Mouse (Mus musculus) hindbrain, embryonic 10.5 days (tissue): ENCODE measurements at regions not wholly inside any gene's neighbourhood (a gene's known extent, or its start where the extent isn't known, plus 50 kb on each side); places are given as distances from the start of the nearest gene placed in this dataset.

Source experiments
- DNase-seq: peaks from one replicate; pipeline ENCODE4 v3.0.0-alpha.2; 2017; ENCODE audit warnings: low spot score
- H3K27ac ChIP-seq: fragments of 300-500 bp; sonication (generic); 2 replicates; pipeline ENCODE4 v1.5.1; 2016; ENCODE audit warnings: mild to moderate bottlenecking, moderate library complexity
- H3K27me3 ChIP-seq: fragments of 300-500 bp; sonication (generic); 2 replicates; pipeline ENCODE4 v1.6.1; 2016; ENCODE audit warnings: mild to moderate bottlenecking; ENCODE audit not compliant: poor library complexity, insufficient read depth, severe bottlenecking
- H3K36me3 ChIP-seq: fragments of 300-500 bp; sonication (generic); 2 replicates; pipeline ENCODE4 v1.6.1; 2016; ENCODE audit warnings: mild to moderate bottlenecking, moderate library complexity
- H3K4me1 ChIP-seq: fragments of 300-500 bp; sonication (generic); replicated peaks from 2 replicates; pipeline ENCODE4 v1.6.1; 2016; ENCODE audit warnings: mild to moderate bottlenecking
- H3K4me3 ChIP-seq: fragments of 300-500 bp; sonication (generic); 2 replicates; pipeline ENCODE4 v1.5.1; 2016; ENCODE audit warnings: mild to moderate bottlenecking, moderate library complexity
- H3K9me3 ChIP-seq: fragments of 300-500 bp; sonication (generic); 2 replicates; pipeline ENCODE4 v1.6.1; 2016; ENCODE audit warnings: mild to moderate bottlenecking, moderate library complexity
- WGBS: fragments of 180-500 bp; shearing (Covaris S2); methylation state at CpG from one replicate; pipeline ENCODE4 v1.1.7; 2016; 5-methylcytosine and 5-hydroxymethylcytosine counted together

DNA sequence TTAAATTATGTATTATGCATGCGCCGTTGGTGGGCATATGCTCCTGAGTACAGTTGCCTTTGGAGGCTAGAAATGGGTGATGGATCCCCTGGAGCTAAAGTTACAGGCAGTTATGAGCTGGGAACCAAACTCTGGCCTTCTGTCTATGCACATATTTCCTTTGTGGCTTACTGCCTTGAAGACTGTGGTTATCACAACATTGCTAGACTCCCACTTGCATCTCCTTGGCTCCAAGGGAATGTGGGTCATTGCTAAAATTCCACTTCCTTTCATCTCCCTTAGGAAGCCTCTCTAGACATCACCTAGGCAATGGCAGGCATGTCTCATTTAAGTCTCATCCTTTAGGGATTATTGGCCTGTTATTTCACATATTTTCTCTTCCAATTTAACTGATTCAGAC is 622.4 kb upstream of the Frg1 start:
- Histone ChIP-seq H3K36me3 (no peaks in the 10 kb centered on the region), H3K4me3 (no peak overlapping the region), H3K27me3 (no peaks in the 10 kb centered on the region), H3K4me1 (no peaks in the 10 kb centered on the region), H3K27ac (no peak overlapping the region), H3K9me3 (no peaks in the 10 kb centered on the region)
- 94% methylated on average over 2 of the region's 2 CpGs for WGBS
- DNase-seq: no peak

DNA sequence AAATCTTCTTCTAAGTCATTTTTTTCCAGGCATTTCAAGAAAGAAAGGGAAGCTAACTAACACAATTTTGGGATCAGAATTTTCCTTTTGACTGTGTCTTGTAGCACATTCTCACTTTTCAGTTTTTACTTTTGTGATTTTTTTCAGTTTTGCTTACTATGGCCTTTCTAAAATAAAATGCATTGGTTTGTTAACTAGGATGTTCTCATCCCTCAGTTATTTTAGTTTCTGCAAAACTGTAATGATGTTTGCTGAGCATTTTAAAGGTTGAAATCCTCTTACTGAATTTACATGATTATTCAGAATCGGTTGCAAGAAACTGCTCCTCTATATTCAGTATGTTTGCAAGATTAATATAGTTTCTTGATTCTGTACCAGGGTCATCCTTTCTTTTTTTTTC is 610.1 kb upstream of the Frg1 start:
- Histone ChIP-seq H3K36me3 (no peaks in the 10 kb centered on the region), H3K4me1 (no peaks in the 10 kb centered on the region), H3K9me3 (no peaks in the 10 kb centered on the region), H3K4me3 (no peak overlapping the region), H3K27me3 (no peaks in the 10 kb centered on the region), H3K27ac (no peak overlapping the region)
- no peak for DNase-seq
- 89% methylated on average over 1 of the region's 1 CpGs for WGBS

DNA sequence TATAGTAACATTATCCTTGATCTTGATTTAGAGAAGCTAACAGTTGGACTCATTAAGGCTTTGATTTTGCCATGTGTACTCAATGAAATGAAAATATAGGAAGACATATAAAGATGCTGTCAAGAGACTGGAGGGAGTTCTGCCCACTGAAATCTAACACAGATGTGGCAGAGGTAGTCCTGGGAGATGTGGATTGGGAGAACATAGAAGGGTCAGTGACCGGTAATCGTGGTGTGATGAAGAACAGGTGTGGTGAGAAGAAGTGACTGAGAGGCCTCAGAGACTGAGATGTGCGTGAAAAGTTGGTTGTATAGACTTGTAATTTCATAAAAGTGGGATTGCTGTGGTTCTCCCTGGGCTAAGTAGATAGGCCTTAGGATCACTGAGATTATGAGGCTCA is 600.9 kb upstream of the Frg1 start:
- Histone ChIP-seq H3K4me3 (no peak overlapping the region), H3K9me3 (no peaks in the 10 kb centered on the region), H3K27ac (no peak overlapping the region), H3K36me3 (no peaks in the 10 kb centered on the region), H3K4me1 (no peaks in the 10 kb centered on the region), H3K27me3 (no peaks in the 10 kb centered on the region)
- WGBS: 77% methylated on average over 3 of the region's 3 CpGs
- no peak for DNase-seq

DNA sequence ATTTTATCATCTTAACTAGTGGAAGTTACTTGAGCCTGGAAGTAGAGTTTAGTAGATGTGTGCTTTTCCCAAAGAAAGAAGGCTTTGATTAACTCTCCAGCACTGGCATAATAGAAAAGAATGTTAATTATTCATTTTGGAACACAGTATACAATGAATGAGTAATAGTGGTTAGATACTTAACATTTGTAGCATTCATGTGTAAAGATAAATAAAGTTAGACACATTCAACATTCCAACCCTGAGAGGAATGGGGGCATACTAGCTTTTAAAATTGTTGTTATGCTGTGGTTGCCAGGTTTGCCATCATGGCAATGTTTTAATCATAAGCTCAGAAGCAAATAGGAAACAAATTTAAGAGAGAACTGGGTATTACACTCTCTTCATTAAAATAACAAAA is 586.3 kb upstream of the Frg1 start:
- Histone ChIP-seq H3K36me3 (no peaks in the 10 kb centered on the region), H3K4me3 (no peak overlapping the region), H3K9me3 (no peaks in the 10 kb centered on the region), H3K4me1 (no peaks in the 10 kb centered on the region), H3K27me3 (no peaks in the 10 kb centered on the region), H3K27ac (no peak overlapping the region)
- no peak for DNase-seq

DNA sequence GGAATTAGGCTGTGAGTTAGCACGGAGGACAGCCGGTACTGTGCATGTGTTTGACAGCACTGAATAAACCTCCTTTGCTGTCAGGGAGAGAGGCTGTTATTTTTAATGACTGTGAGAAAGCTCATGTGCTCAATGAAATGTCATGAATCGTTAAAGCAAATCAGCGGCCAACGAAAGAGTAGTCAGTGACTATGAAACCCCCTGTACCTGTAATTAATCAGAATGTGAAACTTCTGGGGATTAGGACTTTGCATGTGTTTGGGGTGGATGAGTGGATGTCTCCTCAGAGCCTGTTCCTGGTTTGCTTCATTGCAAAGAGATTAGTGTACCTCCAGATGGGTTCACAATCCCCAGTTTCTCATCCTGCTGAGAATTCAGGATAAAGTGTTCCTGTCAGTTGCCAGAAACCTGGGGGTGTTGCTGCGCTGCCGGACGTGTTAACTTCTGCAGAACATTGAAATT is 572.2 kb upstream of the Frg1 start:
- Histone ChIP-seq H3K9me3 (no peaks in the 10 kb centered on the region), H3K36me3 (no peaks in the 10 kb centered on the region), H3K27ac (no peak overlapping the region), H3K4me1 (no peaks in the 10 kb centered on the region), H3K4me3 (no peak overlapping the region), H3K27me3 (no peaks in the 10 kb centered on the region)
- 87% methylated on average over 8 of the region's 8 CpGs for WGBS
- no peak for DNase-seq

DNA sequence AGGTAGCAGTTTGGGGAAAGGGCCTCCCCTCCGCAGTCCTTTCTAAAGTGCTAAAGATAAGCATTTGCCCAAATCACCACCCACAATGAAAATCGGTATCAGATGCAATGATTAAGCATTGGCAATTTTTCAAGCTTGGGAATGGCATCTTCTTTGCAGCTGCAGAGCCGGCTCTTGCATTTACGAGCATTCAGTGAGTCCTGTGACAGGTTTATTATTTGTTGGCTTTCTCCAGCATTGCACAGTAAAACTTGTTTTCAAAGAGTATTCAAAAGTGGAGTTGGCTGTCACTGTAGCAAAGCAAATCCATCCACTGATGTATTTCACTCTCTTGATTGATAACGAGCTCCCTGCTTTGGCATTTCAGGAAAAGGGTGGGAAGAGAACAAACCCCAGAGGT is 571.3 kb upstream of the Frg1 start:
- H3K36me3 ChIP-seq: no peaks in the 10 kb centered on the region
- no peak for DNase-seq
- no peak overlapping the region for H3K4me3 ChIP-seq
- 85% methylated on average over 5 of the region's 5 CpGs for WGBS
- no peaks in the 10 kb centered on the region for H3K9me3 ChIP-seq
- no peaks in the 10 kb centered on the region for H3K4me1 ChIP-seq
- no peaks in the 10 kb centered on the region for H3K27me3 ChIP-seq
- no peak overlapping the region for H3K27ac ChIP-seq

DNA sequence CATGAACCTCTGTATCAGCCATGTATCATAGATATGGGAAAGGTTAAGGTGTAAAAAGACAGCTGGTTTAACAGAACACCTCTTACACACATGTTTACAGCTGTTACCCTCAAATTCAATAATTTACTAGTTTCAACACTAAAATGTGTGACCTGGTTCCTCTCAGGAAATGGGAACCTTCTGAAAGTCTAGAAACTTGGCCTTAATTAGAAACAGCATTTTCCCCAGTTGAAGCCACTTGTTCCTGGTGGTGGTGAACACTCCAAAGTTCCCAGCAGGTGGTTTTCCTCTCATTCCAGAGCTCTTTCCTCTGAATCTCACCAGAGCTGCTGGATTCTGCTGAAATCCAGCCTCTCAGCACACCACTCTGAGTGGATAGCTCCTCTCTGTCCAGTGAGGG is 570.5 kb upstream of the Frg1 start:
- Histone ChIP-seq H3K9me3 (no peaks in the 10 kb centered on the region), H3K27ac (no peak overlapping the region), H3K27me3 (no peaks in the 10 kb centered on the region), H3K4me1 (no peaks in the 10 kb centered on the region), H3K36me3 (no peaks in the 10 kb centered on the region), H3K4me3 (no peak overlapping the region)
- DNase-seq: no peak

DNA sequence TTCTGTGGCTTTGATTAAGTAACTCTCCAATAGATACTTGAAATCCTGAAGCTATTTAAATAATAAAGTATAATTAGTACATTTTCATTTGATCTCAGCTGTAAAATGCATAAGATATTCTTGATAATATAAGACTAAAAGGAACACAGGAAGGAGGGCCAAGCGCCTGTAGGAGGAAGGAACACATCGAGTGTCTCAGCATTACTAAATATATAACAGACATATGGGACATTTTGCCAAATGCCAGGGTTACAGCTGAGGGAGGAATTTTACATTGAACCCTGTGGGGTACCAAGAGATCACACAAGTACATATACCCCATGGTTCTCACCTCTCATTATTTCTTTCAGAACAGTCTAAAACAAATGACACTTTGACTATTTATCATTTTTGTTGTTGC is 555.5 kb upstream of the Frg1 start:
- H3K36me3 ChIP-seq: no peaks in the 10 kb centered on the region
- no peak overlapping the region for H3K27ac ChIP-seq
- no peak overlapping the region for H3K4me3 ChIP-seq
- no peaks in the 10 kb centered on the region for H3K4me1 ChIP-seq
- H3K9me3 ChIP-seq: no peaks in the 10 kb centered on the region
- no peak for DNase-seq
- 91% methylated on average over 2 of the region's 2 CpGs for WGBS
- no peaks in the 10 kb centered on the region for H3K27me3 ChIP-seq

DNA sequence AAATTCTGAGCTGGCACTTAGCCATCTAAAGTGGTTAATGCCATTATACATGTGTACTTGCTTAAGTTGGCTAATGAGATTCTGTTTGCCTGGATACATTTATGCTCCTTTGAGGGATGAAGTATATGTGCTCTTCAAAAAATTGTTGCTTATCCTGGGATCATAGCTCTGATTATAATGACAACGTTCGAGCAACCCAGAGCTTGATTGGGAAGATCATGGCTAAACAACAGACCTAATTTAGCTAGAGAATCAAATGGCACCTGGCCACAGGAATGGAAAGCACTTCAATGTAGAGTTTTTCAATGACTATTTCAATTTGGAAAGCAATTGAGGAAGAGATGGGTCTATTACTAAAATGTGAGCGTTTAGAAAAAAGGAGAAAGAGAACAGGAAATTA is 553.7 kb upstream of the Frg1 start:
- H3K9me3 ChIP-seq: no peaks in the 10 kb centered on the region
- H3K27me3 ChIP-seq: no peaks in the 10 kb centered on the region
- no peak for DNase-seq
- H3K4me3 ChIP-seq: no peak overlapping the region
- H3K36me3 ChIP-seq: no peaks in the 10 kb centered on the region
- H3K4me1 ChIP-seq: no peaks in the 10 kb centered on the region
- 91% methylated on average over 3 of the region's 3 CpGs for WGBS
- no peak overlapping the region for H3K27ac ChIP-seq

DNA sequence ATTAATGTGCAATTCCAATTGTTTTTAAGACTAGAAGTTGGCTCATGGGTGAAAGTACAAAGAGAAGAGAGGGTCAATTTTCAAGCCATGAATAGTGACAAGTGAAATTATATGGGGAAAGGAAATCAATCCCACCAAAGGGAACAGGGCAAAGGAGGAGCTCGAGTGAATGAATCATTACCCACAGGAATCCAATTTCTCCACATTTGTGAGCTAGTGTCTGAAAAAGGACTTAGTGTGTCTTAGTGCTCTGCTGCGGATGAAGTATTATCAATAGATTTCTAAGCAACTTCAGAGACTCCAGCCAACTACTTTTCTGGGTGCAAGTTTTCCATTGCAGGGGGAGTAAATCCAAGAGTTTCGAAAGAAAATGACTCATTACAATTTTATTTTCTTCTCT is 552.5 kb upstream of the Frg1 start:
- 84% methylated on average over 3 of the region's 3 CpGs for WGBS
- no peak for DNase-seq
- Histone ChIP-seq H3K27ac (no peak overlapping the region), H3K4me3 (no peak overlapping the region), H3K27me3 (no peaks in the 10 kb centered on the region), H3K4me1 (no peaks in the 10 kb centered on the region), H3K9me3 (no peaks in the 10 kb centered on the region), H3K36me3 (no peaks in the 10 kb centered on the region)

DNA sequence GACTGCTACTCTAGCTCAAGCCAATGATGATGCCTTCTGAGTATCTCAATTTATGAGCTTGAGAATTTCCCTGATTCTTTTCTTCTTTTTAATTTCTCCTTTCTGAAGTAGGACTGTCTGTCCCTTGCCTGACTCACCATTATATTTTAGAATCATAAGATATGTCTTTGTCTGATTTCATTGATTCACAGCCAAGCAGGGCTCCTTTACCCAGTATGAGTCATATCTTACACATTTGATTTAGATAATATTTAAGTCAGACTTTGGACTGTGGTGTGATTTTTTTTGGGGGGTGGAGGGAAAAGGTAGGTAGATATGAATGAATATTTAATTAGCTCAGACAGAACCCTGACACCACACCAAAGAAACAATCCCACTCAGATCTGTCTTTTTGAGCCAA is 547.2 kb upstream of the Frg1 start:
- Histone ChIP-seq H3K4me1 (no peaks in the 10 kb centered on the region), H3K27me3 (no peaks in the 10 kb centered on the region), H3K9me3 (no peaks in the 10 kb centered on the region), H3K4me3 (no peak overlapping the region), H3K36me3 (no peaks in the 10 kb centered on the region), H3K27ac (no peak overlapping the region)
- DNase-seq: no peak

DNA sequence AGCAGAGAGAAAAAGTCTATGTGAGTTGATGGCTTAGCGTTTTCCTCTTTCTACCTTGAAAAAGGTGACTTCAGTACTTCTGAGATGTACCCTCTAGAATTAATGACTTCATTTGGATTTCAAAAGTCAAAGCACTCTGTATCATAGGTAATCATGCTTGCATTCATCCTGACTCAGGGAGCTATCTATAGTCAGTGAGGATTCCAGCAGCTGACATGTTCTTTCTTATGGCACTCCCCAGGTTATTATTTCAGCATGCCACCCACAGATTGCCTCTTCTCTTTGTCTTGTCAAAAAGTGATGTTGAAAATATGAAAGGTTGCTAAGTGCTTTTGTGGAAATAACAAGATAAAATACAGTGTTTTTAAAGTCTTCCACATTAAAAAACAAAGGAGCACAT is 540.0 kb upstream of the Frg1 start:
- WGBS: 92% methylated on average over 1 of the region's 1 CpGs
- no peak overlapping the region for H3K27ac ChIP-seq
- no peaks in the 10 kb centered on the region for H3K9me3 ChIP-seq
- H3K4me3 ChIP-seq: no peak overlapping the region
- H3K4me1 ChIP-seq: no peaks in the 10 kb centered on the region
- H3K27me3 ChIP-seq: no peaks in the 10 kb centered on the region
- H3K36me3 ChIP-seq: no peaks in the 10 kb centered on the region
- DNase-seq: no peak

DNA sequence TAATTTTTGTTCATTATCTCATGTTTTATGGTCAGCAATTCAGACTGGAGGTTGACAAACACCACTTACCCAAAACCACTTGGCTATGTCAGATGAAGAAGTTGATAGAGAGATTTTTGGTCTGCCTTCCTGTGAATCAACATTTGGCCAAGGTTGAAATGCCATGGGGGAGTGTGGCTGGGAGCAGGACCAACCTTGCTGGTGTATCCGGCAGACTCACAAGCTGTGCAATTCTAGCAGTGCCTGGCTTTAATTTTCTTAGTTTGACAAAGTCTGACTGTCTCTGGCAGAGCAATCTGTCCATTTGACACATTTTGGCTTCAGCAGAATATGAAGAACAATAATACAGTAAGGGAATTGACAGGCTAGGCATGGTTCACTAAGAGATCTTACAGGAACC is 533.9 kb upstream of the Frg1 start:
- H3K27ac ChIP-seq: no peak overlapping the region
- no peaks in the 10 kb centered on the region for H3K4me1 ChIP-seq
- H3K27me3 ChIP-seq: no peaks in the 10 kb centered on the region
- no peak overlapping the region for H3K4me3 ChIP-seq
- no peaks in the 10 kb centered on the region for H3K36me3 ChIP-seq
- no peak for DNase-seq
- no peaks in the 10 kb centered on the region for H3K9me3 ChIP-seq
- WGBS: 89% methylated on average over 1 of the region's 1 CpGs

DNA sequence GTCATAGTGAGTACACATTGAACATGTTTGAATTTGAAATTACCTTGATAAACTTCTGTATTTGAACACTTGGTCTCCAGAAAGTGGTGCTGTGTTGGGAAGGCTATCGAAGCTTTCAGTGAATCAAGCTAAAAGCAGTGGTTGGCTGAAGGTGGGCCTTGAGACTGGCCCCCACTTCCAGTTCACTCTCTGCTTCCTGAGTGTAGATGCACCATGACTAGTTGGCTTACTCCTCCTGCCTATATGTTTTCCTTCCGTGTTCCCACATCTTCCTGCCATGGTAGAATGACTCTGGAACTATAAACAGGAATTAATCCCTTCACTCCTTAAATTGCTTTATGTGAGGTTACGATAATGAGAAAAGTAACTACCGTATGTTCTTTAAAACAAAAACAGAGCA is 522.4 kb upstream of the Frg1 start:
- no peak overlapping the region for H3K27ac ChIP-seq
- H3K27me3 ChIP-seq: no peaks in the 10 kb centered on the region
- H3K4me3 ChIP-seq: no peak overlapping the region
- no peaks in the 10 kb centered on the region for H3K9me3 ChIP-seq
- no peak for DNase-seq
- 86% methylated on average over 4 of the region's 4 CpGs for WGBS
- H3K4me1 ChIP-seq: no peaks in the 10 kb centered on the region
- H3K36me3 ChIP-seq: no peaks in the 10 kb centered on the region
